Mouse (Mus musculus): ENCODE measurements around the gene Pcolce. TPM values are rescaled to one million over a fixed set of nuclear protein-coding genes. Genes with fewer than 3 reads are reported as not detected.

The Pcolce gene
- polyA plus RNA-seq, 1 experiment: 651 TPM

- Histone ChIP-seq H3K36me3 (ENCODE audit: control insufficient read depth, insufficient read depth) (peaks cover 21% of the 10 kb centered on the region), H3ac (ENCODE audit: control insufficient read depth, insufficient read length, low read depth) (no peak within 1 kb of the TSS), H3K27me3 (ENCODE audit: control insufficient read depth, insufficient read depth, insufficient read length) (no peaks in the 10 kb centered on the region), H3K79me3 (ENCODE audit: low read depth) (no peaks in the 10 kb centered on the region), H3K79me2 (ENCODE audit: control insufficient read depth, insufficient read depth) (no peaks in the 10 kb centered on the region), H3K4me3 (ENCODE audit: insufficient read depth, poor library complexity, severe bottlenecking) (no peak within 1 kb of the TSS)
- TF ChIP-seq USF1 (IDR thresholded peaks at IDR 0.05; ENCODE audit: low read depth): no peak
These were observed 32.1 kb upstream of the Pcolce start, which contains the start of gene Irs3 for GRCm38 (mm10) chr5:137645652-137646091. Irs3 (minus strand) TSS chr5:137645714.

GRCm38 (mm10) chr5:137645091-137645651, 31.6 kb upstream of the Pcolce start:
- TF ChIP-seq MYOD1 (IDR thresholded peaks at IDR 0.05; ENCODE audit: control insufficient read depth, insufficient read length, low read depth) (no peak), MYOG (IDR thresholded peaks at IDR 0.05; ENCODE audit: control insufficient read depth, extremely low read depth, insufficient read length) (no peak), USF1 (IDR thresholded peaks at IDR 0.05; ENCODE audit: low read depth) (no peak), CTCF (IDR thresholded peaks at IDR 0.05; ENCODE audit: control insufficient read depth, insufficient read depth, insufficient read length) (no peak), FOSL1 (IDR thresholded peaks at IDR 0.05; ENCODE audit: insufficient read depth, low read length, poor library complexity, severe bottlenecking) (no peak), CEBPB (IDR thresholded peaks at IDR 0.05; ENCODE audit: low read depth) (no peak), MAX (IDR thresholded peaks at IDR 0.05) (no peak)
- H3K4me3 ChIP-seq (ENCODE audit: insufficient read depth, poor library complexity, severe bottlenecking): no peak overlapping the region
- H3K79me2 ChIP-seq (ENCODE audit: control insufficient read depth, insufficient read depth): no peaks in the 10 kb centered on the region
- no peaks in the 10 kb centered on the region for H3K27me3 ChIP-seq (ENCODE audit: control insufficient read depth, insufficient read depth, insufficient read length)
- peaks cover 26% of the 10 kb centered on the region for H3K36me3 ChIP-seq (ENCODE audit: control insufficient read depth, insufficient read depth)
- no peak overlapping the region for H3ac ChIP-seq (ENCODE audit: control insufficient read depth, insufficient read length, low read depth)
- no peaks in the 10 kb centered on the region for H3K79me3 ChIP-seq (ENCODE audit: low read depth)

GRCm38 (mm10) chr5:137644484-137644883, 30.9 kb upstream of the Pcolce start:
- Histone ChIP-seq H3K79me3 (ENCODE audit: low read depth) (no peaks in the 10 kb centered on the region), H3K27me3 (ENCODE audit: control insufficient read depth, insufficient read depth, insufficient read length) (no peaks in the 10 kb centered on the region), H3ac (ENCODE audit: control insufficient read depth, insufficient read length, low read depth) (no peak overlapping the region), H3K36me3 (ENCODE audit: control insufficient read depth, insufficient read depth) (peaks cover 31% of the 10 kb centered on the region), H3K79me2 (ENCODE audit: control insufficient read depth, insufficient read depth) (no peaks in the 10 kb centered on the region), H3K4me3 (ENCODE audit: insufficient read depth, poor library complexity, severe bottlenecking) (no peak overlapping the region)
- TF ChIP-seq CEBPB (IDR thresholded peaks at IDR 0.05; ENCODE audit: low read depth): no peak
- no peak for TF ChIP-seq MYOD1 (IDR thresholded peaks at IDR 0.05; ENCODE audit: control insufficient read depth, insufficient read length, low read depth)
- TF ChIP-seq FOSL1 (IDR thresholded peaks at IDR 0.05; ENCODE audit: insufficient read depth, low read length, poor library complexity, severe bottlenecking): no peak
- no peak for TF ChIP-seq MYOG (IDR thresholded peaks at IDR 0.05; ENCODE audit: control insufficient read depth, extremely low read depth, insufficient read length)
- no peak for TF ChIP-seq USF1 (IDR thresholded peaks at IDR 0.05; ENCODE audit: low read depth)
- TF ChIP-seq MAX (IDR thresholded peaks at IDR 0.05): no peak
- TF ChIP-seq CTCF (IDR thresholded peaks at IDR 0.05; ENCODE audit: control insufficient read depth, insufficient read depth, insufficient read length): no peak

- H3K79me3 ChIP-seq (ENCODE audit: low read depth): no peaks in the 10 kb centered on the region
- no peak overlapping the region for H3K4me3 ChIP-seq (ENCODE audit: insufficient read depth, poor library complexity, severe bottlenecking)
- no peak for TF ChIP-seq USF1 (IDR thresholded peaks at IDR 0.05; ENCODE audit: low read depth)
- TF ChIP-seq MAX (IDR thresholded peaks at IDR 0.05): no peak
- TF ChIP-seq FOSL1 (IDR thresholded peaks at IDR 0.05; ENCODE audit: insufficient read depth, low read length, poor library complexity, severe bottlenecking): no peak
- no peak for TF ChIP-seq MYOG (IDR thresholded peaks at IDR 0.05; ENCODE audit: control insufficient read depth, extremely low read depth, insufficient read length)
- H3K27me3 ChIP-seq (ENCODE audit: control insufficient read depth, insufficient read depth, insufficient read length): no peaks in the 10 kb centered on the region
- no peak overlapping the region for H3ac ChIP-seq (ENCODE audit: control insufficient read depth, insufficient read length, low read depth)
- no peaks in the 10 kb centered on the region for H3K79me2 ChIP-seq (ENCODE audit: control insufficient read depth, insufficient read depth)
- peaks cover 40% of the 10 kb centered on the region for H3K36me3 ChIP-seq (ENCODE audit: control insufficient read depth, insufficient read depth)
These were observed 29.3 kb upstream of the Pcolce start for GRCm38 (mm10) chr5:137642886-137643285.

- TF ChIP-seq MAX (IDR thresholded peaks at IDR 0.05) (no peak), MYOG (IDR thresholded peaks at IDR 0.05; ENCODE audit: control insufficient read depth, extremely low read depth, insufficient read length) (no peak), CTCF (IDR thresholded peaks at IDR 0.05; ENCODE audit: control insufficient read depth, insufficient read depth, insufficient read length) (peak; percentile 60), FOSL1 (IDR thresholded peaks at IDR 0.05; ENCODE audit: insufficient read depth, low read length, poor library complexity, severe bottlenecking) (no peak)
- Histone ChIP-seq H3K4me3 (ENCODE audit: insufficient read depth, poor library complexity, severe bottlenecking) (no peak within 1 kb of the TSS), H3K36me3 (ENCODE audit: control insufficient read depth, insufficient read depth) (peaks cover 55% of the 10 kb centered on the region), H3K79me2 (ENCODE audit: control insufficient read depth, insufficient read depth) (no peaks in the 10 kb centered on the region), H3ac (ENCODE audit: control insufficient read depth, insufficient read length, low read depth) (no peak within 1 kb of the TSS), H3K27me3 (ENCODE audit: control insufficient read depth, insufficient read depth, insufficient read length) (no peaks in the 10 kb centered on the region), H3K79me3 (ENCODE audit: low read depth) (no peaks in the 10 kb centered on the region)
These were observed 27.5 kb upstream of the Pcolce start, which contains the start of gene Sap25 for GRCm38 (mm10) chr5:137641054-137641453. Sap25 (plus strand) TSS chr5:137641334.

GRCm38 (mm10) chr5:137639472-137639871, 25.9 kb upstream of the Pcolce start:
- TF ChIP-seq CTCF (IDR thresholded peaks at IDR 0.05; ENCODE audit: control insufficient read depth, insufficient read depth, insufficient read length) (no peak), MYOG (IDR thresholded peaks at IDR 0.05; ENCODE audit: control insufficient read depth, extremely low read depth, insufficient read length) (no peak), USF1 (IDR thresholded peaks at IDR 0.05; ENCODE audit: low read depth) (no peak), MAX (IDR thresholded peaks at IDR 0.05) (no peak), FOSL1 (IDR thresholded peaks at IDR 0.05; ENCODE audit: insufficient read depth, low read length, poor library complexity, severe bottlenecking) (no peak), CEBPB (IDR thresholded peaks at IDR 0.05; ENCODE audit: low read depth) (no peak), MYOD1 (IDR thresholded peaks at IDR 0.05; ENCODE audit: control insufficient read depth, insufficient read length, low read depth) (no peak)
- H3ac ChIP-seq (ENCODE audit: control insufficient read depth, insufficient read length, low read depth): no peak overlapping the region
- H3K79me2 ChIP-seq (ENCODE audit: control insufficient read depth, insufficient read depth): no peaks in the 10 kb centered on the region
- peaks cover 69% of the 10 kb centered on the region for H3K36me3 ChIP-seq (ENCODE audit: control insufficient read depth, insufficient read depth)
- no peaks in the 10 kb centered on the region for H3K27me3 ChIP-seq (ENCODE audit: control insufficient read depth, insufficient read depth, insufficient read length)
- H3K4me3 ChIP-seq (ENCODE audit: insufficient read depth, poor library complexity, severe bottlenecking): no peak overlapping the region
- H3K79me3 ChIP-seq (ENCODE audit: low read depth): no peaks in the 10 kb centered on the region
